Comparison of ENCODE assay signal across 25 mouse cellular contexts in the genomic region with DNA sequence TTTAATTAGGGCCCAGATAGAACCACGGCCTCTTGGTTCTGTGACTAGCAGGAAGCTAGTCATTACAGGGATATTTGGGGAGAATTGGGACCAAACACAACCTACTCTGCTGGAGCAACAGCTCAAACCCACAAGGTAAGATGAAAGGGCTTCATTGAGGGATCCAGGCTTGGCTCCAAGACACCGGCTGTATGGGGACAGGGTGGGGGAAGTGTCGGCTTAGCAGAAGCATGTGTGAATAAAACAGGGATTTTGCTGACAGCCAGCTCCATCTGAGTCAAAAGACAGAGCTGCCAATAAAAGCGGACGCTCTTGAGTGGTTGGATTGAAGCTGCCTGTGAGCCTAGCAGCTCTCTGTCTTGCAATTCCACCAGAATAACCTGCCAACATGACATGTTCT. TPM values are rescaled to one million over a fixed set of nuclear protein-coding genes. Genes with fewer than 3 reads are reported as not detected.
DNase-seq lines count a peak whose midpoint lies in the region; ATAC-seq and TF ChIP-seq lines count a peak whose summit lies in the region.
"Had no signal": no experiment of that assay in that cellular context is flagged by ENCODE, and none has a peak within 500 bp of the region (broad histone marks: within the 10 kb centered on the region; RNA-seq: fewer than 3 reads in every experiment).

No protein-coding gene starts in this region.

- no peak overlapping the region for H3K4me3 ChIP-seq in forebrain, embryonic 14.5 days (ENCODE audit: low read depth, low read length)
- H3K4me3 ChIP-seq in forebrain, embryonic 11.5 days (ENCODE audit: low read depth, low read length): no peak overlapping the region
- no peak overlapping the region for H3K4me3 ChIP-seq in left cerebral cortex, adult 2 months
- no peak overlapping the region for H3K4me3 ChIP-seq in layer of hippocampus, adult 2 months
- H3K4me3 ChIP-seq: hindbrain, embryonic 15.5 days; midbrain, embryonic 10.5 days; neural tube, embryonic 13.5 days had no signal

- no peaks in the 10 kb centered on the region for H3K27me3 ChIP-seq in forebrain, embryonic 14.5 days (replicated peaks; ENCODE audit: control insufficient read depth, insufficient read depth, low read length)
- no peaks in the 10 kb centered on the region for H3K27me3 ChIP-seq in forebrain, embryonic 11.5 days (ENCODE audit: control insufficient read depth, insufficient read depth, low read length)

- no peak for TF ChIP-seq CTCF in left cerebral cortex, adult 2 months (IDR thresholded peaks at IDR 0.05)
- no peak for TF ChIP-seq CTCF in layer of hippocampus, adult 2 months (conservative IDR thresholded peaks at IDR 0.05)

- peak; percentile 86 for DNase-seq in forebrain, embryonic 14.5 days (ENCODE audit: low spot score)
- DNase-seq in forebrain, embryonic 11.5 days (ENCODE audit: low spot score): no peak
- DNase-seq in left cerebral cortex, postnatal 4 days: peak; percentile 34
- no peak for DNase-seq in left cerebral cortex, adult 2 months (ENCODE audit: extremely low spot score in 1 of 2, low spot score in 2 of 2)
- DNase-seq in brain, adult 2 months (ENCODE audit: low read depth, low spot score): peak; percentile 78
- peak; percentile 70 to 72 for DNase-seq in layer of hippocampus, adult 2 months (ENCODE audit: low spot score in 2 of 2)
- no peak for DNase-seq in lung, postnatal 10 days
- DNase-seq in cerebellum, adult 8-10 months: no peak
- DNase-seq: adrenal gland, postnatal 36 days; B cell, adult 2 months; cerebellum, postnatal 36 days; gastrocnemius, postnatal 36 days; kidney, postnatal 10 days; liver; lung, postnatal 36 days; spleen, adult 18-20 months; thymus, adult 2 months had no signal

- 27% methylated on average over 5 of the region's 5 CpGs for WGBS in forebrain, embryonic 14.5 days
- 60% methylated on average over 5 of the region's 5 CpGs for WGBS in forebrain, embryonic 11.5 days

- peak; percentile 82; the same call in 1 of the 2 replicates for ATAC-seq in forebrain, embryonic 14.5 days
- no peak for ATAC-seq in forebrain, embryonic 11.5 days (replicated peaks; ENCODE audit: low FRiP score)
- ATAC-seq: intestine, postnatal 0 days had no signal

- no peaks in the 10 kb centered on the region for H3K9me3 ChIP-seq in forebrain, embryonic 14.5 days (replicated peaks; ENCODE audit: control insufficient read depth, low read length)
- no peaks in the 10 kb centered on the region for H3K9me3 ChIP-seq in forebrain, embryonic 11.5 days (ENCODE audit: control insufficient read depth, low read length)
- H3K9me3 ChIP-seq: hindbrain, embryonic 15.5 days; midbrain, embryonic 10.5 days; neural tube, embryonic 13.5 days had no signal

- no peaks in the 10 kb centered on the region; the same call in 1 of the 2 replicates for H3K4me1 ChIP-seq in forebrain, embryonic 14.5 days (ENCODE audit: control insufficient read depth, insufficient read depth, low read length)
- no peaks in the 10 kb centered on the region for H3K4me1 ChIP-seq in forebrain, embryonic 11.5 days (replicated peaks; ENCODE audit: control insufficient read depth, insufficient read depth, low read length)
- H3K4me1 ChIP-seq: hindbrain, embryonic 15.5 days had no signal

- no peaks in the 10 kb centered on the region for H3K36me3 ChIP-seq in forebrain, embryonic 14.5 days (ENCODE audit: control insufficient read depth, insufficient read depth, low read length)
- no peaks in the 10 kb centered on the region for H3K36me3 ChIP-seq in forebrain, embryonic 11.5 days (ENCODE audit: control insufficient read depth, insufficient read depth, low read length)
- H3K36me3 ChIP-seq: hindbrain, embryonic 15.5 days; midbrain, embryonic 10.5 days; neural tube, embryonic 13.5 days had no signal

- H3K9ac ChIP-seq in forebrain, embryonic 14.5 days (ENCODE audit: low read length): no peak overlapping the region
- no peak overlapping the region for H3K9ac ChIP-seq in forebrain, embryonic 11.5 days (ENCODE audit: low read length)
- H3K9ac ChIP-seq: hindbrain, embryonic 15.5 days; neural tube, embryonic 13.5 days had no signal

- no peak overlapping the region for H3K4me2 ChIP-seq in forebrain, embryonic 14.5 days (ENCODE audit: low read length)
- no peak overlapping the region for H3K4me2 ChIP-seq in forebrain, embryonic 11.5 days (ENCODE audit: low read depth, low read length, severe bottlenecking)
- H3K4me2 ChIP-seq: heart, embryonic 11.5 days; hindbrain, embryonic 15.5 days; neural tube, embryonic 13.5 days had no signal

- 0 out of 2 replicates have a peak overlapping the region, but pooled peaks have one; percentile 23 for H3K27ac ChIP-seq in forebrain, embryonic 14.5 days (ENCODE audit: low read depth, low read length)
- H3K27ac ChIP-seq in forebrain, embryonic 11.5 days (ENCODE audit: low read depth, low read length): no peak overlapping the region
- no peak overlapping the region for H3K27ac ChIP-seq in left cerebral cortex, adult 2 months
- peak overlapping the region; percentile 46; the same call in 1 of the 2 replicates for H3K27ac ChIP-seq in layer of hippocampus, adult 2 months
- H3K27ac ChIP-seq: hindbrain, embryonic 15.5 days; midbrain, embryonic 10.5 days; neural tube, embryonic 13.5 days had no signal

- intact Hi-C loops in left cerebral cortex, postnatal 4 days (cut with DNase I): no loop called here
- intact Hi-C loops in left cerebral cortex, adult 2 months (cut with DNase I): loop anchor here (5.0 to 10.0 kb wide), 2 partner anchors 249 to 471 kb away; no protein-coding TSS in a partner anchor

RNA-seq across cellular contexts. Expression of a gene that starts 5.1 kb away (rescaled TPM):
- 0.48 and 0.57 TPM in 2 replicates for polyA plus RNA-seq in forebrain, embryonic 14.5 days (2014; fragmentation: Nextera tagmentation; extraction: Ambion mirVana)
- 0.33 and 0.45 TPM in 2 replicates for polyA plus RNA-seq in forebrain, embryonic 11.5 days (2014; fragmentation: Nextera tagmentation; extraction: Ambion mirVana)
- total RNA-seq in left cerebral cortex, postnatal 4 days (2021): 1 to 10 TPM; 1.8 to 2.1 TPM
- 1 to 10 TPM; 2.3 to 3.2 TPM for total RNA-seq in left cerebral cortex, adult 2 months (2021)
- total RNA-seq in layer of hippocampus, adult 2 months (2021): 1 to 10 TPM; 2.3 to 2.6 TPM

RNA-seq across cellular contexts. Expression of a gene that starts 12.2 kb away (rescaled TPM):
- polyA plus RNA-seq in forebrain, embryonic 14.5 days (2014; fragmentation: Nextera tagmentation; extraction: Ambion mirVana): 32.1 and 33.7 TPM in 2 replicates
- polyA plus RNA-seq in forebrain, embryonic 11.5 days (2014; fragmentation: Nextera tagmentation; extraction: Ambion mirVana): 28.6 and 30.4 TPM in 2 replicates
- total RNA-seq in left cerebral cortex, postnatal 4 days (2021): 10 to 100 TPM; 17.8 to 19.7 TPM
- total RNA-seq in left cerebral cortex, adult 2 months (2021): 10 to 100 TPM; 42.7 to 47.9 TPM
- 10 to 100 TPM; 62.1 to 66.7 TPM for total RNA-seq in layer of hippocampus, adult 2 months (2021)

RNA-seq across cellular contexts. Expression of a gene that starts 29.1 kb away (rescaled TPM):
- polyA plus RNA-seq in forebrain, embryonic 14.5 days (2014; fragmentation: Nextera tagmentation; extraction: Ambion mirVana): 1.0 and 1.2 TPM in 2 replicates
- 0.36 and 0.87 TPM in 2 replicates for polyA plus RNA-seq in forebrain, embryonic 11.5 days (2014; fragmentation: Nextera tagmentation; extraction: Ambion mirVana)
- total RNA-seq in left cerebral cortex, postnatal 4 days (2021): 1 to 10 TPM; 1.8 to 2.1 TPM
- 1 to 10 TPM; 4.0 to 4.7 TPM for total RNA-seq in left cerebral cortex, adult 2 months (2021)
- 1 to 10 TPM; 7.6 to 9.6 TPM for total RNA-seq in layer of hippocampus, adult 2 months (2021)

RNA-seq across cellular contexts. Expression of a gene that starts 29.6 kb away (rescaled TPM):
- 0.28 and 0.41 TPM in 2 replicates for polyA plus RNA-seq in forebrain, embryonic 14.5 days (2014; fragmentation: Nextera tagmentation; extraction: Ambion mirVana)
- polyA plus RNA-seq in forebrain, embryonic 11.5 days (2014; fragmentation: Nextera tagmentation; extraction: Ambion mirVana): not detected in 2 replicates
- total RNA-seq in left cerebral cortex, postnatal 4 days (2021): 1 to 10 TPM; 2.2 to 2.5 TPM
- 10 to 100 TPM; 22.3 to 28.5 TPM for total RNA-seq in left cerebral cortex, adult 2 months (2021)
- total RNA-seq in layer of hippocampus, adult 2 months (2021): 10 to 100 TPM; 14.8 to 15.5 TPM
- total RNA-seq: gastrocnemius, postnatal 36 days had no signal
- polyA plus RNA-seq: midbrain, embryonic 10.5 days; neural tube, embryonic 13.5 days; stomach, embryonic 14.5 days had no signal

RNA-seq across cellular contexts. Expression of a gene that starts 39.2 kb away (rescaled TPM):
- polyA plus RNA-seq in forebrain, embryonic 14.5 days (2014; fragmentation: Nextera tagmentation; extraction: Ambion mirVana): not detected in 2 replicates
- polyA plus RNA-seq in forebrain, embryonic 11.5 days (2014; fragmentation: Nextera tagmentation; extraction: Ambion mirVana): not detected in 2 replicates
- total RNA-seq in left cerebral cortex, postnatal 4 days (2021): not detected
- not detected for total RNA-seq in left cerebral cortex, adult 2 months (2021)
- total RNA-seq in layer of hippocampus, adult 2 months (2021): not detected
- total RNA-seq: adrenal gland, postnatal 36 days; gastrocnemius, postnatal 36 days; heart, postnatal 25 days; left cerebral cortex, postnatal 25 days had no signal
- polyA plus RNA-seq: heart, embryonic 11.5 days; hindbrain, embryonic 15.5 days; midbrain, embryonic 10.5 days; neural tube, embryonic 13.5 days had no signal

Comparison
In these comparisons a context has a peak if more than half of its experiments do, and no peak if none do; other contexts are left out.
1. DNase-seq: peak in forebrain, embryonic 14.5 days (single experiment), left cerebral cortex, postnatal 4 days (single experiment), brain, adult 2 months (single experiment) and layer of hippocampus, adult 2 months (2 of 2); none in forebrain, embryonic 11.5 days (single experiment), left cerebral cortex, adult 2 months (0 of 2), lung, postnatal 10 days (single experiment) and cerebellum, adult 8-10 months (single experiment).
2. H3K27ac ChIP-seq: peak in forebrain, embryonic 14.5 days (single experiment) and layer of hippocampus, adult 2 months (single experiment); none in forebrain, embryonic 11.5 days (single experiment) and left cerebral cortex, adult 2 months (single experiment).